Mouse (Mus musculus) urinary bladder, adult 2 months (tissue): ENCODE data around the gene Gm11239. TPM values are rescaled to one million over a fixed set of nuclear protein-coding genes. Genes with fewer than 3 reads are reported as not detected.
"Not testable (repeated sequence)": the region's sequence is repeated elsewhere in the genome, so short reads cannot be mapped to it uniquely, and the experiment has no call there.

Experiments
- DNase-seq: peaks from one replicate; pipeline ENCODE4 v3.0.0; 2022; ENCODE audit warnings: low spot score
- polyA plus RNA-seq: library from polyadenylated mRNA; depleted of rRNA; stranded (reverse); fragments of >200 nt; gene quantifications from 2 replicates; pipeline ENCODE4 v1.2.3, GENCODE M21; 2012; rRNA removed

Gm11239 gene
- not detected in 2 replicates for polyA plus RNA-seq

GRCm38 (mm10) chr4:73668054-73668453 is at the start of gene Gm11239:
Gm11239 (plus strand) TSS chr4:73668354.
- not testable (repeated sequence) for DNase-seq

- not testable (repeated sequence) for DNase-seq
Observed at GRCm38 (mm10) chr4:73622684-73623083, 45.5 kb upstream of the Gm11239 start, which contains the start of gene Gm11237. Gm11237 (plus strand) TSS chr4:73622984.

- DNase-seq = not testable (repeated sequence)
Observed at GRCm38 (mm10) chr4:73637821-73638220, 30.3 kb upstream of the Gm11239 start, which contains the start of gene Gm11236. Gm11236 (plus strand) TSS chr4:73638121.

- DNase-seq = not testable (repeated sequence)
Observed at GRCm38 (mm10) chr4:73661864-73662263, 6.3 kb upstream of the Gm11239 start.

GRCm38 (mm10) chr4:73683216-73683615 is 15.1 kb downstream of the Gm11239 start, which contains the start of gene Gm428:
Gm428 (plus strand) TSS chr4:73683516.
- DNase-seq = not testable (repeated sequence)

GRCm38 (mm10) chr4:73718761-73719160 is 50.6 kb downstream of the Gm11239 start:
- no peak for DNase-seq

- no peak for DNase-seq
Observed at GRCm38 (mm10) chr4:73719819-73720218, 51.7 kb downstream of the Gm11239 start.

Other genes with a start within 250 kb of the Gm11239 start
- not detected in 2 replicates for gene Gm11238, start 60.5 kb upstream of the Gm11239 start, polyA plus RNA-seq
- gene Gm11237, start 45.4 kb upstream of the Gm11239 start, polyA plus RNA-seq = not detected in 2 replicates
- gene Gm11236, start 30.2 kb upstream of the Gm11239 start, polyA plus RNA-seq = not detected in 2 replicates
- not detected in 2 replicates for gene Gm428, start 15.2 kb downstream of the Gm11239 start, polyA plus RNA-seq
- gene Rasef, start 122.6 kb downstream of the Gm11239 start, polyA plus RNA-seq = 8.9 and 10.0 TPM in 2 replicates
- not detected in 2 replicates for gene Gm11758, start 207.9 kb downstream of the Gm11239 start, polyA plus RNA-seq
- not detected in 2 replicates for gene Gm11757, start 222.8 kb downstream of the Gm11239 start, polyA plus RNA-seq
- not detected in 2 replicates for gene Gm13871, start 237.6 kb downstream of the Gm11239 start, polyA plus RNA-seq